8 mouse cellular contexts compared by ENCODE assay signal in the genomic region with DNA sequence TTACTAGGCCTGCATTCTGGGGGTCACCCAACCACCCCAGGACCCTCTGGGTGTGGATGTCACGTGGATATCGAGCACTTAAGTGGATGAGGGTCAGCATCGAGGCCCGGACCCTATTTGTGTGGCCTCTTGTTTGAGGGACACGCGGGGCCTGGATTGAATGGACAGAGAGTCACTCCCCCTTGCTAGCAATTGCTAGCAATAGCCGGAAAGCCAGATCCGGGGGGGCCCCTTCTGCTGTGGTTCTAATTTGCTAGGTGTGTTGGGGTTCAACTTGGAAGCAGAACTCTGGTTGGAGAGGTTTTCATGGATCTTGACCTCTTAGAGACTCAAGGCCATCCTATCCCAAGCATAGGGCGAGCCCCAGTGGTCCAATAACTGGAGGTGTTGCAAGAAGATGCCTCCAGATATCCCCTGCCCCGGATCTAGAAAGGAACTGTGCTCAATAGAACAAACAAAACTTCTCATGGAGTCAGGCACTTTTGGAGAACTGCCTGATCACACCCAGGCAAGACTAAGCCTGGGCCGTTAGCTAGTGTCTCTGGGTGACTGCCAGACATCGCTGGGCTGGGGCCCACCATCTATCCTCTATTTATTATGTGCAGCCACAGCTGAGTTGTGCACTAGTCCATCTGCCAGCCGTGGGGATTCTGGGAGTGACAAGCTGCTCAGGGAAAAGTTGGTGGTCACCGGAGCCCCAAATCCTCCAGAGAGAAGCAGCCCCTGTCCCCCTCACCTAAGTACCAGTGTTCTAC. TPM values are rescaled to one million over a fixed set of nuclear protein-coding genes. Genes with fewer than 3 reads are reported as not detected.
DNase-seq lines count a peak whose midpoint lies in the region; ATAC-seq lines count a peak whose summit lies in the region.

No protein-coding gene starts in this region.

- no peak for ATAC-seq in embryonic facial prominence, embryonic 13.5 days (ENCODE audit: insufficient number of reproducible peaks, insufficient read depth, low FRiP score, low TSS enrichment, low read depth)
- ATAC-seq in kidney, embryonic 14.5 days (ENCODE audit: low FRiP score, low TSS enrichment): no peak; the same call in 1 of the 2 replicates

- peaks cover 55% of the 10 kb centered on the region for H3K4me1 ChIP-seq in embryonic facial prominence, embryonic 13.5 days
- peaks cover 56% of the 10 kb centered on the region for H3K4me1 ChIP-seq in heart, embryonic 10.5 days
- peaks cover 41% of the 10 kb centered on the region for H3K4me1 ChIP-seq in kidney, embryonic 14.5 days (ENCODE audit: control insufficient read depth, insufficient read depth, low read length)

- peak; percentile 88 to 92 for DNase-seq in right cerebral cortex, postnatal 10 days (ENCODE audit: low spot score in 2 of 2)
- DNase-seq in right cerebral cortex, postnatal 25 days: no peak
- DNase-seq in heart, embryonic 10.5 days (ENCODE audit: low spot score): no peak
- peak; percentile 32 for DNase-seq in liver
- peak; percentile 33 to 40 for DNase-seq in natural killer cell, adult 2 months (ENCODE audit: low spot score in 2 of 2)
- DNase-seq in thymus, postnatal 25 days: peak; percentile 67

- H3K9ac ChIP-seq in embryonic facial prominence, embryonic 13.5 days: peak overlapping the region; percentile 100
- H3K9ac ChIP-seq in kidney, embryonic 14.5 days (ENCODE audit: low read depth, low read length): peak overlapping the region; percentile 74

- no peaks in the 10 kb centered on the region for H3K27me3 ChIP-seq in embryonic facial prominence, embryonic 13.5 days
- peaks cover 7% of the 10 kb centered on the region for H3K27me3 ChIP-seq in heart, embryonic 10.5 days (ENCODE audit: insufficient read depth, poor library complexity, severe bottlenecking)
- H3K27me3 ChIP-seq in kidney, embryonic 14.5 days (ENCODE audit: control insufficient read depth, insufficient read depth, low read length): no peaks in the 10 kb centered on the region

- peak overlapping the region; percentile 100 for H3K27ac ChIP-seq in embryonic facial prominence, embryonic 13.5 days
- peak overlapping the region; percentile 99 for H3K27ac ChIP-seq in heart, embryonic 10.5 days
- H3K27ac ChIP-seq in kidney, embryonic 14.5 days (ENCODE audit: low read depth, low read length): peak overlapping the region; percentile 97

- H3K4me2 ChIP-seq in embryonic facial prominence, embryonic 13.5 days: peak overlapping the region; percentile 85
- peak overlapping the region; percentile 66 for H3K4me2 ChIP-seq in kidney, embryonic 14.5 days (replicated peaks; ENCODE audit: low read depth, low read length)

- H3K4me3 ChIP-seq in embryonic facial prominence, embryonic 13.5 days: peak overlapping the region; percentile 99
- peak overlapping the region; percentile 84 for H3K4me3 ChIP-seq in heart, embryonic 10.5 days
- H3K4me3 ChIP-seq in kidney, embryonic 14.5 days (ENCODE audit: low read length): peak overlapping the region; percentile 100

- peaks cover 33% of the 10 kb centered on the region for H3K36me3 ChIP-seq in embryonic facial prominence, embryonic 13.5 days
- H3K36me3 ChIP-seq in heart, embryonic 10.5 days: peaks cover 40% of the 10 kb centered on the region
- H3K36me3 ChIP-seq in kidney, embryonic 14.5 days (ENCODE audit: control insufficient read depth, insufficient read depth, low read length): peaks cover 32% of the 10 kb centered on the region

- 29% methylated on average over 14 of the region's 14 CpGs for WGBS in embryonic facial prominence, embryonic 13.5 days
- 37% methylated on average over 14 of the region's 14 CpGs for WGBS in heart, embryonic 10.5 days
- WGBS in kidney, embryonic 14.5 days: 29% methylated on average over 14 of the region's 14 CpGs

- H3K9me3 ChIP-seq in embryonic facial prominence, embryonic 13.5 days: no peaks in the 10 kb centered on the region
- H3K9me3 ChIP-seq in heart, embryonic 10.5 days: no peaks in the 10 kb centered on the region
- H3K9me3 ChIP-seq in kidney, embryonic 14.5 days (ENCODE audit: control insufficient read depth, low read length): no peaks in the 10 kb centered on the region

RNA-seq across cellular contexts. Expression of a gene that starts 0.7 kb away (rescaled TPM):
- 14,475 and 16,597 TPM in 2 replicates for polyA plus RNA-seq in embryonic facial prominence, embryonic 13.5 days (2015; fragmentation: Nextera tagmentation; extraction: Ambion mirVana)
- polyA plus RNA-seq in heart, embryonic 10.5 days (2016; fragmentation: Nextera tagmentation; extraction: Ambion mirVana): 6,505 and 8,921 TPM in 2 replicates
- 14,375 and 16,963 TPM in 2 replicates for polyA plus RNA-seq in kidney, embryonic 14.5 days (2014; fragmentation: Nextera tagmentation; extraction: Ambion mirVana)

RNA-seq across cellular contexts. Expression of a gene that starts 12.0 kb away (rescaled TPM):
- 15.0 and 15.7 TPM in 2 replicates for polyA plus RNA-seq in embryonic facial prominence, embryonic 13.5 days (2015; fragmentation: Nextera tagmentation; extraction: Ambion mirVana)
- 13.4 and 14.6 TPM in 2 replicates for polyA plus RNA-seq in heart, embryonic 10.5 days (2016; fragmentation: Nextera tagmentation; extraction: Ambion mirVana)
- 11.7 and 14.6 TPM in 2 replicates for polyA plus RNA-seq in kidney, embryonic 14.5 days (2014; fragmentation: Nextera tagmentation; extraction: Ambion mirVana)

RNA-seq across cellular contexts. Expression of a gene that starts 52.9 kb away (rescaled TPM):
- polyA plus RNA-seq in embryonic facial prominence, embryonic 13.5 days (2015; fragmentation: Nextera tagmentation; extraction: Ambion mirVana): 392 and 441 TPM in 2 replicates
- 254 and 329 TPM in 2 replicates for polyA plus RNA-seq in heart, embryonic 10.5 days (2016; fragmentation: Nextera tagmentation; extraction: Ambion mirVana)
- polyA plus RNA-seq in kidney, embryonic 14.5 days (2014; fragmentation: Nextera tagmentation; extraction: Ambion mirVana): 312 and 390 TPM in 2 replicates

Comparison
In these comparisons a context has a peak if more than half of its experiments do, and no peak if none do; other contexts are left out.
1. DNase-seq: peak in right cerebral cortex, postnatal 10 days (2 of 2), liver (single experiment), natural killer cell, adult 2 months (2 of 2) and thymus, postnatal 25 days (single experiment); none in right cerebral cortex, postnatal 25 days (single experiment) and heart, embryonic 10.5 days (single experiment).
2. Peak in every context shown above with its lines, with median percentiles within 50 percentile points of each other: H3K27ac ChIP-seq and H3K4me3 ChIP-seq.